Mouse (Mus musculus) CD4-positive, CD25-positive, alpha-beta regulatory T cell, adult 4 months (primary cell): Measurements from ENCODE around the gene Cxcr5. TPM values are rescaled to one million over a fixed set of nuclear protein-coding genes. Genes with fewer than 3 reads are reported as not detected.
"Not testable (repeated sequence)": the region's sequence is repeated elsewhere in the genome, so short reads cannot be mapped to it uniquely, and the experiment has no call there.

ENCODE experiments used
- ATAC-seq: one replicate; pipeline ENCODE4 v1.8.0; 2017
- polyA plus RNA-seq, 2 experiments: library from polyadenylated mRNA; unstranded; fragments of 100-300 nt; shearing (Covaris generic); gene quantifications; one replicate each; pipeline ENCODE4 v1.2.1; 2017

The Cxcr5 gene
- polyA plus RNA-seq, 2 experiments from 2014 or later, result 93.9 to 121 TPM

GRCm38 (mm10) chr9:44587262-44588160, 25.8 kb upstream of the Cxcr5 start:
- no peak for ATAC-seq

GRCm38 (mm10) chr9:44586640-44587261, 25.1 kb upstream of the Cxcr5 start:
- no peak for ATAC-seq

- ATAC-seq, result peak; percentile 64
Observed at GRCm38 (mm10) chr9:44582390-44582789, 20.7 kb upstream of the Cxcr5 start.

- ATAC-seq, result peak; percentile 79
Observed at GRCm38 (mm10) chr9:44581423-44581822, 19.7 kb upstream of the Cxcr5 start.

GRCm38 (mm10) chr9:44580085-44580484, 18.4 kb upstream of the Cxcr5 start:
- ATAC-seq, result no peak

GRCm38 (mm10) chr9:44579392-44579791, 17.7 kb upstream of the Cxcr5 start:
- peak; percentile 65 for ATAC-seq

- not testable (repeated sequence) for ATAC-seq
Observed at GRCm38 (mm10) chr9:44576046-44576445, 14.4 kb upstream of the Cxcr5 start.

GRCm38 (mm10) chr9:44575095-44575494, 13.4 kb upstream of the Cxcr5 start:
- ATAC-seq, result no peak

- no peak for ATAC-seq
Observed at GRCm38 (mm10) chr9:44573306-44573705, 11.6 kb upstream of the Cxcr5 start.

GRCm38 (mm10) chr9:44570939-44571382, 9.3 kb upstream of the Cxcr5 start:
- ATAC-seq, result no peak

GRCm38 (mm10) chr9:44568083-44568455, 6.4 kb upstream of the Cxcr5 start:
- ATAC-seq, result peak; percentile 75

GRCm38 (mm10) chr9:44567338-44568082, 5.8 kb upstream of the Cxcr5 start:
- peak; percentile 48 for ATAC-seq

GRCm38 (mm10) chr9:44565367-44565766, 3.7 kb upstream of the Cxcr5 start:
- ATAC-seq, result no peak

GRCm38 (mm10) chr9:44562936-44563335, 1.3 kb upstream of the Cxcr5 start:
- peak; percentile 42 for ATAC-seq

- ATAC-seq, result no peak
Observed at GRCm38 (mm10) chr9:44552161-44552560, 9.5 kb downstream of the Cxcr5 start.

- no peak for ATAC-seq
Observed at GRCm38 (mm10) chr9:44551138-44551537, 10.5 kb downstream of the Cxcr5 start.

GRCm38 (mm10) chr9:44548412-44549152, 13.1 kb downstream of the Cxcr5 start:
- ATAC-seq, result peak; percentile 56

GRCm38 (mm10) chr9:44544986-44545385, 16.7 kb downstream of the Cxcr5 start:
- no peak for ATAC-seq

- no peak for ATAC-seq
Observed at GRCm38 (mm10) chr9:44542364-44542763, 19.3 kb downstream of the Cxcr5 start.

GRCm38 (mm10) chr9:44540676-44541075, 21.0 kb downstream of the Cxcr5 start:
- no peak for ATAC-seq

- no peak for ATAC-seq
Observed at GRCm38 (mm10) chr9:44539816-44540421, 21.8 kb downstream of the Cxcr5 start.
